Mouse (Mus musculus) kidney, adult 11 months (tissue): ENCODE measurements around the gene Sec11a.
"Not testable (repeated sequence)": the region's sequence is repeated elsewhere in the genome, so short reads cannot be mapped to it uniquely, and the experiment has no call there.

Experiments used
- DNase-seq: peaks from one replicate; pipeline ENCODE4 v3.0.0; 2022

The Sec11a gene

DNA sequence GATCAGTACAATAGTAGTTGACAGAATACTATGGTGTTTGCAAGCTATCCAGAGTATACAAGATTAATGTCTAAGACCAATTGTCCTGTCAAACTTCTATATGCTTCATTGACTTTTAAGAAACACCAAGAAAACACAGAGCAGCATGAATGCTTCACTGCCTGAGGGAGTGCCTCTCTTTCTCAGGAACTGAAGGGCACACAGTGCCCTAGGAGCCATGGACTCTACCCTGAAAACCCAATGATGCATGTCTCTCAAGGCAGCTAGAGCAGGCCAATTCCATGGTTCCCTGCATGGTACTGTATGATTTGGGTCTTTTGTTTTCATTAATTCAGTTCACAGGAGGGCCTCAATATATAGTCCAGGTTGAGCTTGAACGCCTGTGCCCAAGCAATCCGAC lies 6.7 kb upstream of the Sec11a start:
- peak; percentile 70 for DNase-seq

DNA sequence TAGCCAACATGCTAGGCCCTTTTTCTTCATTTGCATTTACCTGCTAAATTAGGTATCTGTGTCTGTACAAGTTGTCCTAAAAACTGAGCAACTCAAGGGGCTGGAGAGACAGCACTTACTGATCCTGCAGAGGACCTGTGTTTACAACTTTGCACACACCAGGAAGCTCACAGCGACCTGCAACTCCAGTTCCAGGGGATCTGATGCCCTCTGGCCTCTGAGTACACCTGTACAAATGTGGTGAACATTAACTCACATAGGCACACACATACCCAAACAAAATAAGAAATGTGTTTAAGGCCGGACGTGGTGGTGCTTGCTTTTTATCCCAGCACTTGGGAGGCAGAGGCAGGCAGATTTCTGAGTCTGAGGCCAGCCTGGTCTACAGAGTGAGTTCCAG lies 4.6 kb upstream of the Sec11a start:
- peak; percentile 42 for DNase-seq

DNA sequence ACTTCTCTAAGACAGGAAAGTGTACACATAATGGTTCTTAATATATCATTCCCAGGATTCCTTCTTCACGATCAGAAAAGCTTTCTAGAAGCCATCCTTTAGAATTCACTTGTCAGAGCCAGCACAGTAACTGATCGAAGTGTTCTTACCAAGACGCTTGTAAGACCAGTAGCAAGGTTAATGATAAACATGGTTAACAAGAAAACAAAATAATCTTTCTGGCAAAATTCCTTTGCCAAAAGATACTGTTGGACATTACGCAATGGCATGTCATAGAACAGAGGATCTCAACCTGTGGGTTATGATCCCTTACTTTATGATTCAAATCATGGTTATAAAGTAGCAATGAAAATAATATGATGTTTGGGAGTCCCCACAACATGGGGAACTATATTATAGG lies 3.9 kb upstream of the Sec11a start:
- DNase-seq = no peak

DNA sequence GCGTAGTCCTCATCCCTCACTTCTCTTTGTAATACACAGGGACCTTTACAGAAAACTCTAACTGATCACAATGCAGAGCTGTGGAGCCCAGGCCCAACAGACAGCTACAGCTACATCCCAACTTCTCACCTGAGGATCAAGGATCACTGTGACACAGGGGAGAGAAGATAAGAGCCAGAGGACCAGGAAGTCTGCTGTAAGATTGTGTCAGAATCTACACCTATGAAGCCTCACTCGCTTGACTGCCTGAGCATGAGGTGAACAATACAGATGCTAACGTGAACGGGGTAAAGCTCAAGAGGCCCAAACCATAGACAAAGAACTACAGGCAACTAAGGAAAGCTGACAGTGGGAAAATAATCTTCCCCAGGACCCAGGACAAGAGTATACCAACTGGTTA lies 7.8 kb downstream of the Sec11a start:
- no peak for DNase-seq

DNA sequence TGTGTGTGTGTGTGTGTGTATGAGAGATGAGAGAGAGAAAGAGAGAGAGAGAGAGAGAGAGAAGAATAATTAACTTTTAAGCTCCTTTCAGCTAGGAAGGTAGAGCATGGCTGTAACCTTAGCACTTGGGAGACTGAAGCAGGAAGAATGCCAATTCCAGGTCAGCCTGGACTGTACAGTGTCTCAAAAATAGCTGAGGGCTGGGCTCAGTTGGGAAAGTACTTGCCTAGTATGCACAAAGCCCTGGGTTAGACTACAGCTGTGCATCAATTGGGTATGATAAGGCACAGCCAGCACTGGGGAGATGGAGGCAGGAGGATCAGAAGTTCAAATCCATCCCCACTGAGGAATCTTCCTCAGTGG lies 10.3 kb downstream of the Sec11a start:
- DNase-seq = not testable (repeated sequence)

DNA sequence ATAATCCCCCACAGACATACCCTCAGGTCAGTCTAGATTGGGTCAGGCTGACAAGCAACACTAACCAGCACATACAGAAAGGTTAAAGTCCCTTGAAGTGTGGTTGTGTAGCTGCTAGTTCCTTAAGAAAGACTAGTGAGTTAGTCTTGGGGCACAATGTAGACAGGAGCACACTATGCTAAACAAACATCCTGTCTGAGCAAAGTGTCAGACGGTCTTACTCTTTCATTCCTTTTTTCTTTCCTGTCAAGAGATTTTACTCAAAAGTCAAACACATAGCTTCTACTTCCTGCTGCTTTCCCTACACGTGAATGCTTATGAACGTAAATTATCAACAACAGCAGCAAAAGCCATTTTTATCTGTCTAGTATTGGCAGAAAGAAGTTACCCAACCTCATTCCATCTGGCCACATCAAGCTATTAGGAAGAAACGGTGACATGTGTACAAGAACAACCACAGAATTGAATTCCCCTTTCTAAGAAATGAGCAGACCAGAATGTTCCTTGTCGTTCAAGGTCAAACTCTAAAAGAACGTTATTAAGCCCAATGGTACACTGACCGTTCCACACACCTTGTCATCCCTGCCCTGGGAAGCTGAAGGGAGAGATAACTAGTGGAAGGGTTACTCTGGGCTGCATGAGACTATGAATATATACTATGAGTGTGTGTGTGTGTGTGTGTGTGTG lies 10.8 kb downstream of the Sec11a start:
- not testable (repeated sequence) for DNase-seq

DNA sequence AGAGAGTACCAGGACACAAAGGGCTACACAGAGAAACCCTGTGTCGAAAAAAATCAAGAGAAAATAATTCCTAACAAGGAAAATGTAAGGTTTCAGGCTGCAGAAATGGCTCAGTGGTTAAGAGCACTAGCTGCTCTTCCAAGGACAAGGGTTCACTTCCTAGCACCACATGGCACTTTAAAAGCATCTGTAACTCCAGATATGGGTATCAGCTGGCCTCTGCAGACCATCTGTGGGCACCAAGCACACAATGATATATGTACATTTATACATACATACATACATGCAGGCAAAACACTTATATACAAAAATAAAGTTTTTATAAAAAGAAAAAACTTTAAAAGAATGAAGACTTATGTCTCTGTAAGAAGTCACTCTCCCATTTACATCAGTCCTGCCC lies 11.7 kb downstream of the Sec11a start:
- no peak for DNase-seq

DNA sequence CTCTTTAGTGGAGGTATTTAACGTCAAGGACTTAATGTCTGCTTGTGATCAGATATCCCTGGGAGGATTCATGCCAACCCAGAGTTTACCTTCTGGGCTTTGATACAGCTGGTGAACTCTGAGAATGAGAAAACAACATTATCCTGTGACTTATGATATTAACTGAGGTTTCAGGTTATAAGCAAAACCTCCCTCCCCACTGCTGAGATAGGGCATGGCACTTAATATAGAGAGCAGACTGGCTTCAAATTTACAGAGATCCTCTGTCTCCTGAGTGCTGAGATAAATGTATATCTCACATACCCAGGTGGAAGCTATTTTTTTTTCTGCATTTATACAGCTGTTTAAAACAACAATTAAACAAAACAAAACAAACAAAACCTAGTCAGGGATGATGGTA lies 14.8 kb downstream of the Sec11a start:
- DNase-seq = no peak

DNA sequence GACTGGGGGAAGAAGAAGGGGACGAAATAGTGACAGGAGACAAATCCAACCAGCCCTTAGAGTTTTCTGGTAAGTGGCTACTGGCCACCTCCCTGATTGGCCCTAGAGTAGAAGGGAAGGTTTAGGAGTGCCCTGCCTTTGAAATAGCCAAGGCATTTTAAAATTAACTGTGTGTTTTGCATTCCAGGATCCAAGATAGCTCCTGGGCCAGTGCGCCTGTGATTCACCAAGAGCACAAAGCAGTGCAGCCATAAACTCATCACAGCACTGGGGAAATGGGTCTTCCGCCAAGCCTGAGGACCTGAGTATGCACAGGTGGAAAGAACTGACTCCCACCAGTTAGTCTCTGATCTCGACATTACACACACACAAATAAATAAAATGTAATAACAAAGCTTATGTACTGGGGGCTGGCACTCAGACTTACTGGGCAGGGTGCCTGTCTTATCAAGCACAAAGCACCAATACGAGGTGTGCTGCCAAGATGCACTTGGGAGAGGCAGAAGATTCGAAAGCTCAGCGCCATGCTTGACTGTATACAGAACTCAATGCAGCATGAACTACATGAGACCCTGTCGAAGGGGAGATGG lies 15.9 kb downstream of the Sec11a start:
- DNase-seq = no peak

DNA sequence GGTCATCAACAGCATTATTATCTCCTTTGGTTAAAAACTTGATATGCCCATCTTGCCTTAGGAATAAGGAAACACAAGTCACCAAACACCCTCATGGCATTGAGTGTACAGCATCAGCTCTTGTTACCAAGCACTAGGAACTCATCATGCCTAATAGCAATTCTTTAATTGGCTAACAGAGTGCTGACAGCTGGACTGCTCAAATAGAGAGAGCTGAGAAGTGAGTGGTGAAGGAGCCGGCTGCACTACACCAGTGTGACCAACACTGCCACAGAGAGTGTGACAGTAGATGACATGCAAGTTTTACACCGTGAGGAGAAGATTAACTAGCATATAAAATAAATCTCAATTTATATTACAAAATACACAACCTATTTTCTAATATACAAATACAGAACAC lies 24.4 kb downstream of the Sec11a start:
- DNase-seq = no peak

DNA sequence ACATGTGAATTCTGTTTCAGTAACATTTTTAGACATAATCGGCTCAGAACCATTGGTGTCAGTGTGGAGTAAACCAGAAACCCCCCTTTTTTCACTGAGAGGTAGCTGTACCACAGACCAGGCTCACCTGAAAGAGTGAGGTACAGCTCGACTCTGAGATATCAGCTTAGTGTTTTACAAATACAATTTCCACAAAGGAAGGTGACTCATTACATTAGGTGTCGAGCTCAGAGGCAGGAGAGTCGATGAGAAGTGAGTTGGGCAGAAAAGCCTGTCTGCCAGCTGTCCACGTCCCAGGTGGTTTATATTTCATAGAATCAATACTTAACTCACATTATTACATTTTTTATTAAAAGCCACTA lies 28.0 kb downstream of the Sec11a start:
- no peak for DNase-seq

DNA sequence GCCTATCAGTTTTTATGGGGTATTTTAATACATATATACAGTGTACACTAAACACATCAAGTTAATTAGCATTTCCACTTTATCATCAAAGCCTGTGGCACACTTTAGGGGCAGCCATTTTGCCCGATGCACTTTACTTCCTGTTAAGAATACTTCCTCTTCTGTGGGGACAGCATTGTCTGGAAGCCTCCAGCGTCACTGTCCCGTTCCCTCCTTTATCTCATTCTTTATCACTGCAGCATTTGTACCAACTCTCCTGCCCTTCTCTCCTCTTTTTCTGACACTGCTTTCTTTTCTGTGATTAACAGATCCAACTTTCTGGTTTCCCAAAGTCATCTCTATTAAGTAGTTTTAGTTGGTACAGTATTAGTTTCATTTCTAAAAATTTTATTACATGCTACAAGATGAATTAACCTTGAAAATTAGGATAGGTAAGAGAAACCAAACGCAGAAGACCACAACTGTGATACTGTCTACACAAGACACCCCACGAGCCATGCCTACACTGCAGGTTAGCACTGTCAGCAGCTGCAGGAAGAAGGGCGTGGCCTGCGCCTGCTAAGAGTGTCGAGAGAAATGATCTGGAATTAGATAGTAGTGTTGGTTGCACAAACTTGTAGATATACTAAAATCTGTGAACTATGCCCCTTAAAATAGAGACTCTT lies 28.5 kb downstream of the Sec11a start:
- DNase-seq = no peak

DNA sequence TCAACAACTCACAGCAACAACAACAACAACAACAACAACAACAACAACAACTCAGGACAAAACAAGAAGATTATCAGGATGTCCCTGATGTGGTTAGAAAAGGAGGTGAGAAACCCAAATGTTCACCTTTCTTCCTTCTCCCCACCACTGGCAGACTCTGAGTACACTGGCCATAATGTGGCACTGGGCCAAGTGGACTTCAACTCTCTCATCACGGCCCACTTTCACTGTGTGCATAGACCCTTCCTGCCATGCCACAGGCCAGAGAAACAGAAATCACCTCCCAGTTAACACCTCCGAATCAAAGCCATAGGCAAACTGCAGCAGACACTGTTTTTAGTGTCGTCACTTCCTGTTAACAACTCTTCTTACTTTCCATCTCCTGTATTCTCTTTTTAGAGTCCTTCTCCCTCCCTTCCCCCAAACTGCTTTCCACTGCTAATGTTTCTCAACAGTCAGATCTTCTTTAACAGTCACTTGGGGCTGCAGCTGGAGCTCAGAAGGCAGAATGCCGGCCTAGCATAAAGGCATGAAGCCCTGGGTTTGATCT lies 29.6 kb downstream of the Sec11a start:
- no peak for DNase-seq

DNA sequence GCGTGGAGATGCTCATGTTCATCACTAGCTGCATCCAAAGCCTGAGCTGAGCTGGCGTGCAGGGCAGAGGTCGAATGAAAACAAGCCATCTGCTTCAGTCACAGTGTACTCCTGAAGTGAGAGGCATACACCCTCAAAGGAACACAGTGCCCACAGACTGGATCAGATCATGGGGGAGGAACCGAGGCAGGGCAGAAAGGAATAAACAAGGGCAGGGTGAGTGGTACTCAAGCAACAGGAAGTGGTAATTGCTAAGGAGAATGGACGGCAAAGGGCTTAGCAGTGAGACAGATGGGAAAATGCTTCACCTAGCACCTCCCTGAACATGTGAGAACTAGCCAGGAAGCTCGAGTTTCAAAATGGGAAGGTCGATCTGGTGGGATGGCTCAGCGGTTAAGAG lies 35.1 kb downstream of the Sec11a start:
- no peak for DNase-seq

DNA sequence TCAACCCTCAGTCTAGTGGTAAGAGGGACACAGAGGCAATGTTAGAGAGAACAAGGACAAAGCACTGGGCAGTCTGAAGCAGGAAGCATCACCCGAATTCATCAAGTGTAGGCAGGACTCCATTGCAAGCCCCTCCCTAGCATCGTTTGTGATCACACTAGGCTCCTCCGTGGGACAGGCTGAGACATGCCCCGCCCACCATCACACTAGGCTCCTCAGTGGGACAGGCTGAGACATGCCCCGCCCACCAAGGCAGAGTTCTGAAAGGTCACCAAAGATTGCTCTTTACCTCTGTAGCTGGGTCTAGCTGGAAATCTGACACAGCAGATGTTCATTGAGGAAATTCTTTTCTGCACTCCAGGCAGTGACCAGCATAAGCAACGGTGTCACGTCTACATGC lies 36.5 kb downstream of the Sec11a start:
- no peak for DNase-seq

DNA sequence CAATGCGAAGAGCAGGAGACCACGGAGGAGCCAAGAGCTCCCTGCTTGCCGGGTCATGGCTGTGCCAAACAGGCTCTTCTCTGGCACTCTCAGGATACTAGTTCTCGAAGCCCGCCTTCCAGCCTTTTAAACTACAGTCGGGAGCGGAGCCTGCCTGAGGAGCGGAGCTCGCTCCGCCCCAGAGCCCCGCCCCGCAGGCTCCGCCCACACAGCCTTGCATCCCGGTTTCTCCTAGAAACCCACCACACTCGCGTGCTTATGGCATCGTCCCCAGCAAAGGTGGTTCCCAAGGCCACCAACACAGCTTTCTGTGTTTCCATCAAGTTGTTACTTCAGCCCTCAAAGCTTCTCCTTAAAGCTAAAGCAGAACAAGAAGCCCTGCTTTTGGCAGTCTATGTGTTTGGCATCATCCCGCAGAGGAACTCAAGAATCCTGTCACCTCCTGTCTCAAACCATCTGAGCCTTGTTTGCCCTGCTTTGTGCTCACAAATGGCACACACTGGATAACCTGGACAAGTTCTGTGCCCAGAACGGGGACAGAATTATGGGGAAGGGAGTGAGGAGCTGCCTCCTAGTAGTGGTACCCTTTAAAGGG lies 42.6 kb downstream of the Sec11a start, which contains the start of gene Nmb:
Gene Nmb (minus strand): TSS at position 156 of the 595 bp plus-strand sequence.
- DNase-seq = peak; percentile 48

DNA sequence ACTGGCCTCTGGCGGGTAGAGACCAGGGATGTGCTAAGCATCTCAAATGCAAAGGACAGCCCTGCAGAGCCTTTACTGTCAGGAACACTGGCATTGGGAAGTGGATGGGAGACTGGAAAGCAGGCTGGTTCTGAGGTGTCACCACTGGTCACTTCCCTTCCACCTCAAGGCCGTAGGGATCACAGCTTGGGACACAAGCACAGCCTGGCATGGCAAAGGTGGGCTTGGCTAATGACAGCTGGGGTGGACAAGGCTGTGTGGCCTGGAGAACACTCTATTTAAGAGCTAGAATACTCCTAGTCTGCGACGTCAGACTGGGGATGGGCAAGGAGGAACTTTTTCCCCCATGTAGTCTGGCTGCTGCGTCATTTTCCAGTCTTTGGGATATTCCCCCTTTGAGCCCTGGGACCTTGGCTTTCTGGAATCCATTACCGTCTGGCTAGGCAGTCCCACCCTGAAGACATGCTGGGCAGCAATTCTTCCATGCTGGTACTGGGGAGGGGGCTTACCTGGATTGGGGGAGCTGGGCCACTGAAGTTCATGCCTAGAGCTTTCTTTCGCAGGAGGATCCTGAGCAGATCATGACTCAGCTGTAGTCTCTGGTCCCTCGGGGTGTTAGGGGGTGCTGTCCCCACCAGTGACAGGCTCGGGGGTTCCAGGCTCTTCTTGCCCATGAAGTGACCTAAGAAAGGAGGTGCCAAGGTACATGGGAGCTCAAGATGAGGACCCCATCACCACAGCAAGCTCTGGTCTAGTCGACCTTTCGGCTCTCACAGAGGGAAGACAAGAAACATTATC lies 43.8 kb downstream of the Sec11a start:
- DNase-seq = no peak

DNA sequence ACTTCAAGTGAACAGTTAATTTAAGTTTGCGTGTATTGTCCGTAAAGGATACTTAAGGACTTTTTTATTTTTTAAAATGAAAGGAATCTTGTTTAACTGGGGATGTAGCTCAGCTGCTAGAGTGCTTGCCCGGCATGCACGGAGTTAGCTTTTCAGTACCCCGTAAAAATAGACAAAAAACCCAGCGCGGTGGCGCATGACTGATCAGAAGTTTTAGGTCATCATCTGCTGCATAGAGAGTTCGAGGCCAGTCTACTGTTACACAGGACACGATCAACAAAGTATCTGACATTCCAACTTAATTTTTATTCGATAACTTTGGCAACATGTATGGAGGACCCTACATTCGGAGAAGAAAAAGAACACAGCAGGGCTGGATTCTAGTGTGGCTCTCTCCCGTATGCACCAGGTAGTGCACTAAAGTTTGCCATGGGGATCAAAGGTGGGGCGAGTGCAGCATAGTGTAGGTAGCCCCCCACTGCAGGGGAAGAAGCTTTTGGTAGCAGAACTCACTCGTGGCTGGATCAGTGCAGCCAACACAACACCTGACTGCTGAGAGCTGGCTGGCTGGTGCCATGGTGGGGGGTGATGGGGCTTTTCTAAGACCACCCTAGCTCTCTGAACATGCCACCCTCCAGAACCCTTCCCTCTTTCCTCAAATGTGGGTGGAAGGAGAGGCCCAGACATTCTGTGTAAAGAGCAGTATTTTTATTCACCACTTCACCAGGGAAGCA lies 45.9 kb downstream of the Sec11a start:
- DNase-seq = no peak

DNA sequence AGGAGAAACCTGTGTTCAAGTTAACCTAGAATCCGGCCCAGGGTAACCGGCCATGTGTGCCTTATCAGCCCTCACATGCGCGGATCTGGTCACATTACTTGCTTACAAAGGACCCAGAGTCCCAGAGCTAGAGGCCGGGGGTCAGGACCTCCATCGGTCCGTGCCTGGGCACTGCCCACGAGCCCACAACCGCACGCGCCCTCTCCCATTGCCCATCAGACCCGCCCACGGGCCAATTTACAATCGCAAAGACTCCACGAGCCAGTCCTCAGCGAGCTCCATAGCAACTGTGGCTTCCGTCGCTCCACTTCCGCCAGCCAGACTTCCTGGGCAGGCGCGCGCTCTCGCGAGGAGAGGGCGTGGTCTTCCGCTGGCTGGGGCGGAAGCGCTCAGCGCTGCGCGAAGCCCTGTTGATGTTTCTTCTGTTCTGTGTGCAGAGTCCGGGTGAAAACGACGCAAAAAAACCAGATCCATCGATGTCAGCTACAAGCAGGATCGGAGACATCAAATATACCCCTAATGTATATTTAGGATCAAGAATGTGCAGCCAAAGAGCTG lies 46.6 kb downstream of the Sec11a start, which contains the start of gene Wdr73:
Gene Wdr73 (minus strand): TSS at position 326 of the 558 bp plus-strand sequence.
- peak; percentile 90 for DNase-seq

DNA sequence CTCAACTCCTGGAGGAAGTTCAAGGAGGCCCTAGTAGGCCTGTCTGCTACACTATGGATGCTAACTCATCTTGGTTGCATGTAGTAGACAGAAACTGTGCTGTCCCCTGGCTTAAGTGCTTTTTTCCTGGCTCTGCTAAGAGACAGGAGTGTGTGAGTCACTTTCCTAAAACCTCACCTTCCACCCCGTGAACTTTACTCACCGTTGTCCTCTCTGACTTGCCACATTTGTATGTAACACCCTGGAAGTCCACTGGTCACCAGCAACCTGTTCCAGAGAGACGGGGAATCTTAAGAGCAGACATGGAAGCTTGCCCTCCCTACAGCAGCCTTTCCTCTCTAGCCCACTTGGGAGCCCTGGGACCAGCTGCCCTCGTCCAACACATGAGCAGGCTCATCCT lies 49.9 kb downstream of the Sec11a start:
- DNase-seq = no peak

DNA sequence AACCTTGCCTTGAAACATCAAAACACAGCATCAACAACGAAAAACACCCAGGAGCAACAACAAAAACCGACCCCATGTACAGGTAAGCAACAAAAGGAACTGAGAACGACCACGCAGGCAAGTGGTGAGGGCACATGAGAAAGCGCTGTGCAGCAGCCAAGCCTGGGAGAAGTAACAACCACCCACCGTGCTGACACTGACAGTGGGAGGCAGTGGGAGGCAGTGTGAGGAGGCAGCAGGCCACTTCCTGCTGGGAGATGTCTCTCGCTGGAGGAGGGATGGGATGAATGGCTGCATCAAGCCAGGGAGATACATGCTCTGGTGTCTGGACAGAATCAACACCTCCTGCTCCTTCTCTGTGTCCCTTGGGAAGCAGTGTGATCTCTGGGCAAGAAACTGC lies 50.4 kb downstream of the Sec11a start:
- DNase-seq = no peak
